12 mouse cellular contexts compared by ENCODE assay signal in genomic region chr1:43225531-43226151, GRCm38 (mm10). TPM values are rescaled to one million over a fixed set of nuclear protein-coding genes. Genes with fewer than 3 reads are reported as not detected.
A peak's percentile ranks its signal among the peaks of the same experiment; 100 is the strongest.
DNase-seq lines count a peak whose midpoint lies in the region; ATAC-seq and TF ChIP-seq lines count a peak whose summit lies in the region.
"Had no signal": no experiment of that assay in that cellular context is flagged by ENCODE, and none has a peak within 500 bp of the region (broad histone marks: within the 10 kb centered on the region; RNA-seq: fewer than 3 reads in every experiment).

No protein-coding gene starts in this region.

- 47% methylated on average over 8 of the region's 8 CpGs for WGBS in heart, postnatal 0 days
- WGBS in limb, embryonic 15.5 days: 50% methylated on average over 8 of the region's 8 CpGs

- DNase-seq in heart, postnatal 0 days (ENCODE audit: low spot score): peak; percentile 39
- DNase-seq in heart, postnatal 4 days: no peak
- peak; percentile 28 for DNase-seq in ZHBTc4 (ENCODE audit: low read depth, low spot score)
- no peak for DNase-seq in gastrocnemius, postnatal 10 days
- DNase-seq in left cerebral cortex, adult 18-20 months (ENCODE audit: low spot score in 2 of 2): no peak
- no peak for DNase-seq in left cerebral cortex, adult 9 months (ENCODE audit: low spot score in 2 of 2)
- DNase-seq: adrenal gland, adult 8-10 months; gastrocnemius, postnatal 36 days; liver, postnatal 0 days had no signal

- no peak overlapping the region for H3K9ac ChIP-seq in heart, postnatal 0 days (replicated peaks; ENCODE audit: low read depth, low read length)
- H3K9ac ChIP-seq in limb, embryonic 15.5 days: no peak overlapping the region
- H3K9ac ChIP-seq: forebrain, embryonic 13.5 days; liver, postnatal 0 days had no signal

- no peak overlapping the region for H3K4me3 ChIP-seq in heart, postnatal 0 days (ENCODE audit: low read depth, low read length)
- peak overlapping the region; percentile 45; the same call in 1 of the 2 replicates for H3K4me3 ChIP-seq in E14TG2a.4 (replicated peaks; ENCODE audit: low read length)
- no peak overlapping the region for H3K4me3 ChIP-seq in limb, embryonic 15.5 days
- H3K4me3 ChIP-seq: forebrain, embryonic 13.5 days had no signal

- H3K4me1 ChIP-seq in heart, postnatal 0 days (ENCODE audit: control insufficient read depth, insufficient read depth): 0 out of 2 replicates have a peak, but pooled peaks cover 12% of the 10 kb centered on the region
- H3K4me1 ChIP-seq in E14TG2a.4 (replicated peaks; ENCODE audit: low read depth, low read length): no peaks in the 10 kb centered on the region
- peaks cover 5% of the 10 kb centered on the region; the same call in 1 of the 2 replicates for H3K4me1 ChIP-seq in limb, embryonic 15.5 days
- H3K4me1 ChIP-seq: forebrain, embryonic 13.5 days had no signal

- no peaks in the 10 kb centered on the region for H3K36me3 ChIP-seq in heart, postnatal 0 days (replicated peaks; ENCODE audit: control insufficient read depth, insufficient read depth, low read length)
- no peaks in the 10 kb centered on the region for H3K36me3 ChIP-seq in E14TG2a.4 (ENCODE audit: insufficient read depth, low read length)
- no peaks in the 10 kb centered on the region for H3K36me3 ChIP-seq in limb, embryonic 15.5 days

- H3K27ac ChIP-seq in heart, postnatal 0 days (ENCODE audit: low read depth): peak overlapping the region; percentile 51
- peak overlapping the region; percentile 69 for H3K27ac ChIP-seq in limb, embryonic 15.5 days
- H3K27ac ChIP-seq: forebrain, embryonic 13.5 days had no signal

- peak overlapping the region; percentile 1; the same call in 1 of the 2 replicates for H3K4me2 ChIP-seq in heart, postnatal 0 days (ENCODE audit: low read depth, low read length)
- no peak overlapping the region for H3K4me2 ChIP-seq in limb, embryonic 15.5 days
- H3K4me2 ChIP-seq: forebrain, embryonic 13.5 days had no signal

- no peaks in the 10 kb centered on the region for H3K9me3 ChIP-seq in heart, postnatal 0 days (replicated peaks; ENCODE audit: control insufficient read depth, low read length)
- no peaks in the 10 kb centered on the region for H3K9me3 ChIP-seq in E14TG2a.4 (ENCODE audit: low read length)
- no peaks in the 10 kb centered on the region for H3K9me3 ChIP-seq in limb, embryonic 15.5 days
- H3K9me3 ChIP-seq: forebrain, embryonic 13.5 days had no signal

- no peak for TF ChIP-seq CTCF in heart, postnatal 0 days (IDR thresholded peaks at IDR 0.05; ENCODE audit: low read depth)
- no peak for TF ChIP-seq CTCF in E14TG2a.4 (conservative IDR thresholded peaks at IDR 0.05; ENCODE audit: low read length)

- no peak for TF ChIP-seq EP300 in heart, postnatal 0 days (IDR thresholded peaks at IDR 0.05; ENCODE audit: low read depth)

- H3K27me3 ChIP-seq in heart, postnatal 0 days (ENCODE audit: control insufficient read depth, insufficient read depth, low read length): no peaks in the 10 kb centered on the region
- 0 out of 2 replicates have a peak, but pooled peaks cover 4% of the 10 kb centered on the region for H3K27me3 ChIP-seq in E14TG2a.4 (ENCODE audit: insufficient read depth, low read length)
- H3K27me3 ChIP-seq in limb, embryonic 15.5 days: no peaks in the 10 kb centered on the region
- H3K27me3 ChIP-seq: forebrain, embryonic 13.5 days had no signal

- ATAC-seq in heart, postnatal 0 days (ENCODE audit: insufficient read depth, low read depth): no peak
- no peak for ATAC-seq in limb, embryonic 15.5 days (ENCODE audit: insufficient number of reproducible peaks, low FRiP score, low TSS enrichment, low read depth)
- ATAC-seq: forebrain, embryonic 13.5 days; liver, postnatal 0 days had no signal

RNA-seq across cellular contexts. Expression of gene Fhl2, which starts 28.9 kb away (rescaled TPM):
- total RNA-seq in heart, postnatal 0 days (2014; rRNA removed; ENCODE audit: low replicate concordance): 2,555 and 2,942 TPM in 2 replicates
- polyA plus RNA-seq in heart, postnatal 0 days (2015; fragmentation: Nextera tagmentation; extraction: Ambion mirVana): 974 and 1,129 TPM in 2 replicates
- 1,000 to 10,000 TPM; 1,103 to 1,257 TPM for total RNA-seq in heart, postnatal 4 days (2021)
- polyA plus RNA-seq in limb, embryonic 15.5 days (2015; fragmentation: Nextera tagmentation; extraction: Ambion mirVana): 24.7 and 26.9 TPM in 2 replicates
- 10 to 100 TPM; 21.7 to 22.1 TPM for total RNA-seq in gastrocnemius, postnatal 10 days (2021)
- 10 to 100 TPM; 48.9 to 55.4 TPM for total RNA-seq in left cerebral cortex, adult 18-20 months (2021)

Comparison
In these comparisons a context has a peak if more than half of its experiments do, and no peak if none do; other contexts are left out.
1. DNase-seq: peak in heart, postnatal 0 days (single experiment) and ZHBTc4 (single experiment); none in heart, postnatal 4 days (single experiment), gastrocnemius, postnatal 10 days (single experiment), left cerebral cortex, adult 18-20 months (0 of 2) and left cerebral cortex, adult 9 months (0 of 2).
2. RNA of gene Fhl2, which starts 28.9 kb away (total RNA-seq): 2,555 to 2,942 TPM in heart, postnatal 0 days and 1,103 to 1,257 TPM in heart, postnatal 4 days; 48.9 to 55.4 TPM in left cerebral cortex, adult 18-20 months and 21.7 to 22.1 TPM in gastrocnemius, postnatal 10 days; every median in the first group is over 10 times any median in the second.